Mouse (Mus musculus) Muller cell, postnatal 12 days (primary cell): Measurements from ENCODE around the gene Il27ra.

Experiments
- DNase-seq: peaks from one replicate; pipeline ENCODE4 v3.0.0-alpha.2; 2015; ENCODE audit errors: inconsistent ontology term

The Il27ra gene

GRCm38 (mm10) chr8:84042066-84042947, at the start of gene Il27ra:
Gene Il27ra (minus strand): TSS chr8:84042589.
- DNase-seq, result peak; percentile 61

DNA sequence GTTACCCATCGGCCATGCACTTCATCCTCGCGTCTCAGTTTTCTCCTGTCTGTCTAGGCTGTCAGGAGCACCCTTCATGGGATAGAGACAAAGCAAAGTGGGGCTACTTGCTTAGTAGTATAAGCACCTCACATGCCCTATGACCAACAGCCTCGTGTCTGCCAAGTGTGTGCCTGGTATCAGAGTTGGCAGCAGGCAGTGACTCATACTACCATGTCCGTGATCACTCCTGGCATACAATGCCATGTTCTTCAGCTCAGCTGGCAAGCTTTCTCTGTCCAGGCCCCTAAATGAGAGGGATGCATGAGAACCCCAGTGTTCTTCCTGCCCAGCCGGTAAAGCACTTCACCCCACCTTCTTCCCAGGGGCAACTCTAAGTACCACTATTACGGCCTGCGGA, 48.2 kb upstream of the Il27ra start:
- DNase-seq, result peak; percentile 50

GRCm38 (mm10) chr8:84089277-84089676, 46.9 kb upstream of the Il27ra start:
- no peak for DNase-seq

DNA sequence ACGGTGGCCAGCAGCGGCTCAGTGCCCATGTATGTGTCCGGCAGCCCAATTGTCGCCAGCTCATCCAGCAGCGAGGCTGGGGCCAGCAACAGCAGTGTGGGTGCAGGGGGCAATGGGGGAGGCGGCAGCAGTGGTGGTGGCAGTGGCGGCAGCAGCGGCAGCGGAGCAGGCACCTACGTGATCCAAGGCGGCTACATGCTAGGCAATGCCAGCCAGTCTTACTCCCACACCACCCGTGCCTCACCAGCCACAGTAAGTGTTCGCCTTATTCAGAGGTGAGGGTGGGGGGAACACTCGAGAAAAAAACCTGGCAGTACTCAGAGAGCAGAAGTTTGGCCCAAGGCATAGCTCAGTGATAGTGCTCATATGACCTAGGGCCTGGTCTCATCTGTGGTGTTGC, 45.4 kb upstream of the Il27ra start:
- DNase-seq, result no peak

DNA sequence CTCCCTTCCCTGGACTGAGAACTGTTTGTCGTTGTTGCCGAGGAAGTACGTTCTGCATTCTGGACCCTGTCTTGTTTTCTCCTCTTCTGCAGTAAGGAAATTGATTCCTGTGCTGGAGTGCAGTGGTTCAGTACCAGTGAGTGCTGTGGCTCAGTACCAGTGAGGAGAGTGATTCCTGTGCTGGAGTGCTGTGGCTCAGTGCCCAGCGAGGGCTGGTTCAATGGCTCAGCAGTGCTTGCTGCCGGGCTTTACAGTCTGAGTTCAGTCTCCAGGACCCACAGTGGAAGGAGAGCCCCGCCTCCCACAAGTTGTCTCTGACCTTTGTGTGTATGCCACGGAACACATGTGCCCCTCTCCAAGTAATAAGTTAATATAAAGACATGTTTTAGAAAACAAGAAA, 44.8 kb upstream of the Il27ra start:
- DNase-seq, result no peak

- no peak for DNase-seq
These were observed 42.1 kb upstream of the Il27ra start for GRCm38 (mm10) chr8:84084341-84085115.

DNA sequence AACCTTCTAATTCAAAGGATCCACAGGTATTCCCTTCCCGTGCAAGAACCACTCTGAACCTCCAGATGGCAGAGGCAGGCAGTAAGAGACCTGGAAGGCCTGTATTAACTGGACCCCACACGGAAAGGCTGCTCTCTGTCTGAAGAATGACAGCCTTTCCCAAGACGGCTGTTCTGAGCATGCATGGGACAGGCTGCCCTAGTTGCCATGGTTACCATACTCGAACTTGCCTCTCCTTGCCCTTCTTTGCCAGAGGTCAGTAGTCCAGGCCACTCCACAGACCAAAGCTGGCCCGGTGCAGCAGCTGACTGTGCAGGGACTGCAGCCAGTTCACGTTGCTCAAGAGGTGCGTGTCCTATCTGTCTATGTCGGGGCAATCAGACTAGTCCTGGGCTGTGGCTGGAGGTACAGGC, 41.4 kb upstream of the Il27ra start:
- peak; percentile 41 for DNase-seq

DNA sequence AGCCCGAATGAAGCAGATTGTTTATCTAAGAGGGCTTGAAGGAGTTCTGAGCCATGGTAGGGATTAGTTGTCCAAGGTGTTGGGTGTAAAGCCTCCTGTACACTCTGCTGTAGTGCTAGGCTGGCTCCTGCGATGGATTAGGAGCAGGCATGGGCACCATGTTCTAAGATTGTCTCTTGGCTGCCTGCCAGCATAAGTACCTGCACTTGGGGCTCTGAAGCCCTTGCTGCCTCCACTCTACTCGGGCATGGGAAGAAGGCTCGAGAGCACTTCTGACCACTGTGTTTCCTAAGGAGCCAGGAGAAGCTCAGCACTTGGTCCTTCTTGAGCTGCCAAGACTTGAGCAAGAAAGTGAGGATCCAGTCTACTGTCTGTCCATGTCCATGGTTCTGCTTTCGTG, 36.8 kb upstream of the Il27ra start:
- DNase-seq, result no peak

DNA sequence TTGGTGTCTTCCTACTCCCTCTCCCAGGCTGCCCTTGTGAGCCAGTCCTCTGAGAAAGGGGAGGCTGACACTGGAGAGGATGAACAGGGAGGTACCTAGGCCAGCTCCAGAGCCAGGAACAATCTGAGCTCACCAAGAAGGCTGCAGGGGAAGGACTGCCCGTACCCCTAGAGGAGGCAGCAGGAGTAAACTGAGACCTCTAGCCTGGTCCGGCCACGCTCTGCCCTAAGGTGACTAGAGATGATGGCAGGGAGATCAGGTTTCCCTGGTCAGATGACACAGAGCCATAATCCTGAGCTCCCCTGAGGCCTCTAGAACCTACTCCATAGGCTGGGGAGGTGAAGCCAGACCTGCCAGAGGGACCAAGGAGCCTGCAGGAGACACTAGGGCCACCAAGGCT, 34.5 kb upstream of the Il27ra start:
- no peak for DNase-seq

- DNase-seq, result no peak
These were observed 34.0 kb upstream of the Il27ra start for GRCm38 (mm10) chr8:84076412-84076811.

GRCm38 (mm10) chr8:84073230-84073976, 31.0 kb upstream of the Il27ra start:
- DNase-seq, result no peak

DNA sequence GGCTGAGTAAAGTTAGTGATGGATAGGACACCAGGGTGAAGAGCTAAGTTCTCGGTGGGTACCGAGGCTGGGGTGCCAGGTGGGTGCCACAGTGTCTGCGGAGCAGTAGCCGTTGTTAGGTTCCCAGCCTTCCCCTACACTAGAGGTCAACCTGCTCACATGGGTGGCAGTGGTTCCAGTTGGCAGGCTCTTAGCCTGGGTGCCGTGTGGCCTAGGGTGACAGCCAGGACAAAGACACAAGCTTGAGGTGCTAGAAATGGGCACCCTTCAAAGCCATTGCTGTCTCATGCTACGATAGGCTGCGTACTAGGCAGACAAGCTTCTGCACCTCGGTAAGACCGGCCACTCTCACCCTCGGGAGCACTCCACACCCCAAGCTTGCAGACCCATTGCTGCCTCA, 29.9 kb upstream of the Il27ra start:
- no peak for DNase-seq

GRCm38 (mm10) chr8:84071921-84072320, 29.5 kb upstream of the Il27ra start:
- DNase-seq, result no peak

- peak; percentile 63 for DNase-seq
These were observed 28.3 kb upstream of the Il27ra start for GRCm38 (mm10) chr8:84070667-84071066.

- no peak for DNase-seq
These were observed 27.9 kb upstream of the Il27ra start for GRCm38 (mm10) chr8:84070241-84070640.

DNA sequence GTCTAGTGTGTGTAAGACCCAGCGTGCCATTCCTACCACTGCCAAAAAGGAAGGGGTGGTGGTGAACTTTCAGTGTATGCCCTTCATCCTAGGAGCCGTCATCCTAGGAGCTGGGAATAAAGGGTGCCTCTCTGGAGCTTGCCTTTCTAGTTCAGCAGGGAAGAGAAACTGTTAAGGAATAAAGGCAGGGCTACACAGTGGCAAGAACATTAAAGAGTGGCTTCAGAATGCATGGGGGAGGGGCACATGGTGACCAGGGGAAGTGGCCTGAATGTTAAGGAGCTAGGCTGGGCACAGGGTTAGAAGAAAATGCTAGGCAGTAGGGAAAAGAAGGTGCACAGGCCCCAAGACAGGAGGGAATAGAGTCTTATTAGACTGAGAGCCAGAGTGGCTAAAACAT, 27.4 kb upstream of the Il27ra start:
- no peak for DNase-seq

GRCm38 (mm10) chr8:84069169-84069568, 26.8 kb upstream of the Il27ra start:
- DNase-seq, result no peak

DNA sequence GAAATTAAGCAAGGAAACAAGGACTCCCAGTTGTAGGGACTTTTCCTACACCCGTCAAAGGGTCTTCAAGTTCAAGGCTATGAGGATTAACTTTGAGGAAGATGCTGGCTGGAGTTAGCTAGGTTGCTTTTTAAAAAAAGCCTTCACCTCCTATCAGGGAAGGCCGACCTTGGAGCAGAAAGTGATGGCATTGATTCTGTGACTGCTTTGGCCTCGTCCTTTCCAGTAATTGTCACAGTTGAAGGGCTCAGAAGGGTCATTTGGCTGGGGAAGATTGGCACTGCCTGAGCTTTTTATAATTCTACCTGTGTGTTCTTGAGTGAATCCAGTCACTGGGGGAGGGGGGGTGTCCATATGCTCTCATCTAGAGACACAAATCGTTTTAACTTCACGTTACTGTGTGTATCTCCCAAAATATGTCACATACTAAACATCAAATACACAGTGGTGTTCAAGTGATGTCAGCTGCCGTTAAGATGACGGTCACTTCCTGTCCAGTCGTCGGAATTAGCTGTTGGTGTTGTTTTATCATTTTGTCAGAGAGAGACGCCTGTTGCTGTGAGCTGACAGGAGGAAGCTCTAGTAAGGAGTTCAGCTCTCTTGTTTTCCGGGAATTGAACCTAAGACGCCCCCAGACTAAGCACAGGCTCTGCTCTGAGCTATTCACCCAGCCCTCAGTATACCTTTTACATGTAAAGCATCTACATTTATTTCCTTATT, 26.1 kb upstream of the Il27ra start:
- no peak for DNase-seq

DNA sequence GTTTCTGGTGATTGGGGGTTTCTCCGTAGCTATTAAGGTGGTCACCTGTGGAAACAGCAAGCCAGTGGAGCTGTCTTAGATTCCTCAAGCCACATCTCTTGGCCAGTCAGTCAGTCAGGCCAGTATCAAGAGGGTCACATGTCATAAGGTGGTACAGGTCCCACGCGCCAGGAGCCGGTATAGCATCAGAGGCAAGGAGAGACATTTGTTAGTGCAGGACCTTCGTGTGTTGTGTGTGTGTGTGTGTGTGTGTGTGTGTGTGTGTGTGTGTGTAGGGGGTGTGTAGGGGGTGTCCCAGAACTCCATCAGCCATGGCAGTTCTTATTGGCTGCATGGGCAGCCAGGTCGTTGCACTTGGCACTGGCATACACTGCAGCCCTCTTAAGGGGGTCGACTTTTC, 25.5 kb upstream of the Il27ra start:
- DNase-seq, result no peak

DNA sequence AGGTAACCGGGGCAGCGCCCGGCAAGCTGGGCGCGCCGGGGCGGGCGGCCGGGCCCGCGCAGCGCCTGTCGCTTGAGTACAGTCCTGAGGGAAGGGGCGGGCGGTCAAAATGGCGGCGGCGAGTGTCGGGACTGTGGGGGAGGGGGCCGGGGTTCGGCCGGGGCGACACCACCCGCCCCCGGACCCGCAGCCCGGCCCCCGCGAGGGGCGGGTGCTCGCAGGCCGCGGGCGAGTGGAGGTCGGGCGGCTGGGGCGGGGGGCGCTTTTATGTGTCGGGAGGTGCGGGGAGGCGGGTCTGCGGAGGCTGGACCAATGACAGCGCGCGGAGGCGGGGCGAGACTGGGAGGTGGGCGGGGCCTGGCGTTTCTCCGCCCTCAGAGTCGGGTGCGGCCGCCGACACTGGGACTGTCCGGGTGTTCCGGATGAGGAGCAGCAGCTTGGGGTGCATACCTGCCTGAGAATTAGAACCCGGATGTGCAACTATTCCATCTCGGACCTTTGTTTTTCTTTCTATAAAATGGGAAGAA, 24.7 kb upstream of the Il27ra start:
- peak; percentile 98 for DNase-seq

DNA sequence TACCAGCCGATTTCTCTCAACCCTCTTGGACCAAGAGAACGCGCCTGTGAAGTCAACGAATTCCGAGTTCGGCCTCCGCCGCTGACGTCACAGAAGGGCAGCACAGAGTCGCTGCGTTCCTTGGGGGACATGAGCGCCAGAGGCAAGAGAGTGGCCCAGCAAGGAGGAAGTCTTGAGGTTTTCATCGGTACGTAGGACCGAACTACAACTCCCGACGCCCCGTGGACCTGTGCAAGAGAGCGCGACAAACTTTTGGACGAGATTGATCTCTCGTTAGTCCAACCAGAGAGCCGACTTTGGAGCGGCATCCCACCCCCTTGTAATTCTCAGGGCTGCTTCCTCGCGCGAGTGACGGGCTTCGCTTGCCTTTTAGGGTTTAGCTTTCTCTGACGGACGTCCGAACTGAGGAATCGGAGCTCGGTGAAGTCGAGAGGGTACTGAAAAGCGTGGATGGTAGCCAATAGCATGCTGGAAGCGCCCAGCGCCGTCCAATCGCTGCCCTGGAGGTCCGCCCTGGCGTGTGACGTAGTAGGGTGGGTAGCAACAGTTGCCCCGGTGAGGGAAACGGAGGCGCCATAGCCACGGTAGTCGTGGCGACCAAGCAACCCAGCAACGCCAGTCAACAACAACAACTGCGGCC, 24.0 kb upstream of the Il27ra start, which contains the start of gene Rfx1:
TSS of gene Rfx1 (plus strand) at position 544 of the 640 bp plus-strand sequence.
- peak; percentile 100 for DNase-seq
